Mouse (Mus musculus) spleen, adult 2 months (tissue): ENCODE results near the gene Elf2.

Source experiments
- CTCF ChIP-seq: fragments of 200-500 bp; IDR thresholded peaks from 2 replicates; pipeline ENCODE4 v1.5.1; 2011; ENCODE audit warnings: mild to moderate bottlenecking, inconsistent platforms; ENCODE audit not compliant: insufficient read depth, insufficient read length, insufficient replicate concordance; ENCODE audit errors: extremely low read depth
- POLR2A ChIP-seq: fragments of 200-500 bp; IDR thresholded peaks from 2 replicates; pipeline ENCODE4 v1.6.1; 2011; ENCODE audit warnings: low read depth, low read length, inconsistent platforms

DNA sequence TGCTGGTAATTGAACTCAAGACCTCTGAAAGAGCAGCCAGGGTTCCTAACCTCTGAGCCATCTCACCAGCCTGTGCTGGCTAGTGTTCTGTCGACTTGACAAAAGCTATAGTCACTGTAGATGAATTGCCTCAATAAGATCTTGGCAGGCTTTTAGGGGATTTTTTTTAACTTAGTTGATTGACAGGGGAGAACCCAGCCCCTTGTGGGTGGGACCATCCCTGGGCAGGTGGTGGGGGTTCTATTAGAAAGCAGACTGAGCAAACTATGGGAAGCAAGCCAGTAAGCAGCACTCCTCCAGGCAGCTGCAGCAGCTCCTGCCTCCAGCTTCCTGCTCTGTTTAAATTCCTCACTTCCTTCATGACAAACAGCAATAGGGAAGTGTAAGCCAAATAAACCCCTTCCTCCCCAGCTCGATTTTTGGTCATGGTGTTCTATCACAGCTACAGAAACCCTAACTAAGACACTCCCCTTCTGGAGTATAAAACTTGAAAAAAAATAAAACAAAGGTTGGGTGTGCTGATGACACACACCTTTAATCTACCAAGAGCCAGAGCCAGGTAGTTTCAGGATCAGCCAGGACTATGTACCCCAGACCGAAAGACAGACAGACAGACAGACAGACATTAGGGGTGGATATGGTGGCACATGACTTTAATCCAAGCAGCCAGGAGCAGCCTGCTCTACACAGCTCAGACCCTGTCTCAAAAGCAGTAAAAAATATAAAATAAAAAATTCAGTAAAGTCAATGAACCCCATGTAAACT, 13.6 kb downstream of the Elf2 start:
- TF ChIP-seq CTCF, result no peak
- TF ChIP-seq POLR2A, result no peak
